Mouse (Mus musculus) cerebral cortex, adult 2 months (tissue): Measurements from ENCODE around the gene Gdnf.

Experiments used
- WGBS: fragments of 180-500 bp; shearing (Covaris S2); methylation state at CpG from one replicate; pipeline ENCODE4 v1.1.7; 2018; 5-methylcytosine and 5-hydroxymethylcytosine counted together

The Gdnf gene

DNA sequence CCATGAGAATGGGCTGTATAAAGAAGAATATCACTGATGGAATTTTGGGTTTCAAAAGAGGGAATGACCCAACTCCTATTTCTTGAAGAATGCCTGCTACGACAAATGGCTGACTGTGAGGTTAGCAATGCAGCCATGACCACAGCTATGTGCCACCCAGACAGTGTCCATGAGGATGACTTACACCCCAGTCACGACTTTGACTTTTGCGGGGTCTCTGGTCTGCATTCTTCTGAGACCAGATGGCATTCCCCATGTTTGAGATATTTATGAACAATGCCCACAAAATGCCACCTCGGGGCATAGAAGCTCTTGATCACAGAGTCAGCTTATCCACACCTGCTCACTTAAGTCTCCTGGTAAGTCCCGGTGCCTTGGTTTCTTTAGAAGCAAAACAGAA is 52.2 kb downstream of the Gdnf start:
- 74% methylated on average over 5 of the region's 5 CpGs for WGBS

DNA sequence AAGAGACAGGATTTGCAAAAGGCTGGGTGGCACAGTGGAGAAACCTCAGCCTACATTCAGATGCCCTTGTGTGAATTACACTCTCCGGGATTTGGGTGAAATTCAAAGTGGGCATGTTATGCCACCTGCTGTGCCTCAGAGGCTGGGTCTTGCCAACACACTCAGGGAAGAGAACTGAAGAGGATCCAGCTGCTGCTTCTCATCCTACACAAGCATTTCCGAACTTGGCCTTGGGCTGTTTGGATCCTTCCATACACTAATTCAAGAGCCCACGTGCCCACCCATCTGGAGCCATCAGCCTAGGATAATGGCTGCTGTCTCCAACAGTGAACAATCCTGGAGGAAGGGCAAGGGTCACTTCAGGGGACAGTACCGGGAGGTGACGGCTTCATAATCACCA is 52.7 kb downstream of the Gdnf start:
- 36% methylated on average over 5 of the region's 5 CpGs for WGBS

DNA sequence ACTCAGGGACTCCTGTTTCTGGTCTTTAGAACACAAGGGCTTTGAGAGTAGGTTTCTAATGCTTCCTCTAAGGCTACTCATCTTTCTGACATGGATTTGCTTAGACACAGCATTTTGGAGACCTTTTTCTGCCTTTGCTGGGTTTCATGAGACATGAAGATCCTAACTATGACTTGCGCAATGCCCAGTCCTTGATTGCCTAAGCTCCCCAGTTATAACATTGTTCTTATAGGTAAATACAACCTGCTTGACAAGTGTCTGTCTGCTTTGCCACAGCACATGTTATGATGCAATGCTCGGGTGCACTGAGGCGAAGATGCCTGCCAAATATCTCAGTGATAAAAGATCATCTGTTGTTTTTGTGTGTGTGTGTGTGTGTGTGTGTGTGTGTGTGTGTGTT is 54.7 kb downstream of the Gdnf start:
- 95% methylated on average over 3 of the region's 3 CpGs for WGBS

DNA sequence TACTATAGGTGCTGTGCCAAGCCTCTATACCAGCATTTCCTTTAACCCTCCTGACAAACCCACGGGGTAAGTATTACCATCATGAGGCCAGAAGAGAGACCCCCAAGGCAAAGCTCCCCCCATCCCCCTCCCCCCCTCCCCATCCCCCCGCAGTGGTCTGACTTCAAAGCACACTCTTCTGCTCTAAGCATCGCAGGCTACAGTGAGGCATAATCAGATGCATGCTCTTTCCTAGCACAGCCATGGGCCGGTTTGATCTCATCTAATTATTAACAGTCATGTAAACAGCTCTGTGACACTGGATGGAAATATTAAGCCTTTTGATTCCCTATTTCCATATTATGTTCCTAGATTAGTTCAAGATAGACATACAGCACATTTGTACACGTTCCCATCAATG is 61.8 kb downstream of the Gdnf start:
- 86% methylated on average over 5 of the region's 5 CpGs for WGBS

DNA sequence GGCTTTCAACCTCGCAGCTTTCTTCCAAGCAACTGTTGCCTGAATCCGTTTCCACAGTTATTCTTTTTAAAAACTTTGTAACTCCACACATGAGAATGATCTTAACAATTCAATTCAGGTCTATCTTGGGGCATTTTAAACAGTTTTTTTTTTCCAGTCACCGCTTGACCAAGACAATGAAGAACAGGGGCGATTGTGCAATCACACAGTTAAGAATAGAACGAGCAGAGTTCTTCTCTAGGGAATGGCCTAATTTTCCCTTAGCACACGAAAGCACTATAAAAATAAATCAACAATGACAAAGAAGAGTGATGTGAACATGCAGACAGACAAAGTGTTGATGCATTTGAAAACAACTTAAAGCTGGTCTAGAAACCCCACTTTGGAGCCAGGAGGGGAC is 65.2 kb downstream of the Gdnf start:
- 53% methylated on average over 6 of the region's 6 CpGs for WGBS

DNA sequence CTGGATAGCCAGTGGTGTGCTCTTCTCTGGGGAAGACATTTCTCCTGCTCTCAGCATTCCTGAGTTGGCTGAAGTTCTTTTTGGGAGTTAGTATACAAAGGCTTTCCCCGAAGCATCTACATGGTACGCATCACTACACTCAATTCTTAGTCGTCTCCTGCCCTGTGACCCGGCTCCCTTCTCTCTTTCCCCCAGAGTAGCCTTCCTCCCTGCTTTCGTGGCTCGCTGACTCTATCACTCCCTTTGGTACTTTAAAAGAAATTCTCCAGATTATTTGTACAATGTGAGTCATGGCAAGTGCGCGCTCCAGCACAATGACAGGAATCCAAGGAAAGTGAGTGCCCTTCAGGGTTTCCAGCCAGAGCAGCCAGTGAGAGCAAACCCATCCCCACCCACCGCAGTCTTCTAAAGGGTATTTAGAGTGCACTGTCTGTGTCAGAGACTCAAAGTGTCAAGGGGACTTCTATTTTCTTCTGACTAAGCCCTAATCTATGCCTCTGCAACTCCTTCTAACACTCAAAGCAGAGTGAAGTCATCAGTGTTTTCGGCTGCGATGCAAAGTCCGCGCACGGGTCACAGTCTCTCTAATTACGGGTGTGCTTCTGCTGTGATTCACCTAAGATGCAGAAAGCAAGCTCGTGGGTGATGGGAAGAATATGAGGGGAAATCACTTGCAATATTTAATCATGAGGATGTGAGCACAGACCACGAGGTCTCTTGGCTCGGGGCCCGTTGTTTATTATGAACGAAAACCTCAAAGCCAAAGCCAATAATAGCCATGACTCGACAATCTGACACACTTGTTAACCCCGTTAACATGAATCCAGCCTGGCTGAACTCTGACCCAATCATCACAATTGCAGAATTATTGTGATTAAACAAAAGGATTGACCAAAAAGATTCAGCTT is 67.2 kb downstream of the Gdnf start:
- WGBS: 77% methylated on average over 22 of the region's 22 CpGs

DNA sequence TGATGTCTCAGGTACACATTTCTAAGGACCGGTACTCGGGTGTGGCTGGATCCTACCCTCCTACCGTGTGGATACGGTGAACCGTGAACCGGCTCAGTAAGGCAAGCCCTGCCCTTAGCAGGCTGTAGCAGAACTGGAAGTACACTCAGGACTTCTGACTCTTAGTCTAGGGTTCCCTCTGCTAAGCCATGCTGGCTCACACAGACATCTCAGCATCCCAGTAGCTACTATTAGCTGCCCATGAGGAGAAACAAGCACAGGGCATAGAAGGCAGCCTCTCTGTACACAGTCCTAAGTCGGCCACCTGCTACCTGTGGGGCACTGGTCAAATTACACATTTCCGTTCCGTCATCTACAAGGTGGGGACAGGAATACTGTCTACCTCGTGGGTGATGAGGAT is 68.2 kb downstream of the Gdnf start:
- 89% methylated on average over 10 of the region's 10 CpGs for WGBS

DNA sequence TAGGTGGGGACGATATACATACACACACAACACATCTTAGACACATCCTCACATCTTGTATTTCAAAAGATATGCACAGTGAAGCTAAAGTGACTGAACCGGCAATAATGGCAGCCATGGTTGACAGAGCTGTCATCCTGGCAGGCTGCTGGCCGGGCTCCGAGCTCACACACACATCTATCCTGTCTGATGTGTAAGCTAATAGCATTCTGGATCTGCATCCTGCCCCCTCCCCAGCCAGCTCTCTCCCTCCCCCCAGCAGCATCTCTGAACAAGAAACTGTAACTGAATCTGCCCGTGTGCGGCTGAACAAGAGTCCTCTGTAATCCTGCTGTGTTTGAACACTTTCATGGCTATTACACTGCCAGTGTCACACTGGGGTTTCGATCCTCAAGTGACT is 69.3 kb downstream of the Gdnf start:
- WGBS: 86% methylated on average over 7 of the region's 7 CpGs

DNA sequence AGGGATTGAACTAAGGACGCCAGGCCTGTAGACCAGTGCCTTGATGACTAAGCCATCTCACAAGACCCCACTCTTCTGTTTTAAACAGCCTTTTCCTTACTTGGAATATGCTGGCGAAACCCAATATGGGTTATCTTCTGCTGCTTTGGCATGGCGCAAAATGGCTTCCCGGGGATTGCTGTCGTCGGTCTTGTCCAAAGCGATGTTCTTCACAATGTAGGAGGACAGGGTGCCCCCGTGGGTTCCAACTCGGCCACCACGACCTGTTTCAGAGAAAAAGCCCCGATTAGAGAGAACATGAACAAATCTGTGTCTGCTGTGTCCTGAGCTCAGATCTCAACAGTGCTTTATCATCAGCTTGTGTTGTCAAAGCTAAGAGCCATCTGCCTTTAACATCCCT is 73.5 kb downstream of the Gdnf start:
- WGBS: 96% methylated on average over 11 of the region's 11 CpGs

DNA sequence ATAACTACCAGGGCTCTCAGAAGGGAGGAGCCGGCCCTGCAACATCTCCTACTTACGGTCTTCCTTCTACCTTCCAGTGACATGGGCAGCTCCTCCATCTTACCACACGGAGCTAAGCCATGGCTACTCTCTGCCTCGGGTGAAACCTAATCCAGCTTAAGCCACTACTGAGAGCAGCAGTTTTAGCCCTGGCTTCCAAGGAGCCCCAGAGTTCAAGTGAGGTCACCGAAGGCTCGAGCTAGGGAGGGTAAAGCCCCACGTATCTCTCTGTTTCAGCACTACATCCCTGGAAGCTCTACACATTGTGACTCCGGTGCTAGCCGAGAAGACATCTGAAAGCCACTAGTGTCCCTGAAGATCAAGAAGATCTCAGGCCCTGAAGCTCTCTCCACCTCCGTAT is 74.5 kb downstream of the Gdnf start:
- 83% methylated on average over 10 of the region's 10 CpGs for WGBS

DNA sequence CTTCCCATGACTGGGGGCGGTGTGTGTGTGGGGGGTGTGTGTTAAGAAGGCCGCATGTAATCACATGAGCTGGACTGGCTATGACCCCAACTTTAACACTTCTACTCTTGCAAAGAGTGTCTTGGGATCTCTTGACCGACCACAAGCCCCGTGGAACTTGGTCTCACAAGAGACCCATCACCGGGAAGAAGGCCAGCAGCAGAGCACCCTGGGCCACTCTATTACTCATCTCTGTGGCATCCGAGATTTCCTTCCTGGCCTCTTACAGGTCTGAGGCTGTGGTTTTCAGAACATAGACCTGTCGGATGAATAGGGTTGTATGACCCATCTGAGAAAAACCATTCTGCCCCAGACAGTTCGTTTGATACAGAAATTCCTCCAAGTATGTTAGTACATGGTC is 75.9 kb downstream of the Gdnf start:
- 93% methylated on average over 8 of the region's 8 CpGs for WGBS
